Mouse (Mus musculus): ENCODE measurements around the gene Ovch2. TPM values are rescaled to one million over a fixed set of nuclear protein-coding genes. Genes with fewer than 3 reads are reported as not detected.
A peak's percentile ranks its signal among the peaks of the same experiment; 100 is the strongest.

The Ovch2 gene
- polyA plus RNA-seq, 1 experiment from 2014 or later: not detected

DNA sequence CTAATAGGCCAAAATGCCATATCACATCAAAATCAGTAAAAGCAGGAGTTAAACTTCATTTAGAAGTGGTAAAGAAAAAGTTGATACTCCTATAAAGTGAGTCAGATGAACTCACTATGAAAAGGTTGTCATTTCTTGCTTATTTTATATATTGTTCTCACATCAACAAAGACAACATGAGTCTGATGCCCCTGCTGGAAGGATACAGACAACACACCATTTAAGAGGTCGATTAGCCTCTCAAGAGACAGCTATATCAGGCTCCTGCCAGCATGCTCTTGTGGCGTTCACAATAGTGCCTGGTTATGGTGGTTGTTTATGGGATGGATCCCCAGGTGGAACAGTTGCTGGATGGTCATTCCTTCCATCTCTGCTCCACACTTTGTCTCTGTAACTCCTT lies 67.8 kb downstream of the Ovch2 start:
- Histone ChIP-seq H3K36me3 (ENCODE audit: control insufficient read depth, insufficient read depth) (peaks cover 40% of the 10 kb centered on the region), H3K9me3 (ENCODE audit: control insufficient read depth) (no peaks in the 10 kb centered on the region), H3K4me2 (replicated peaks; ENCODE audit: low read depth) (no peak overlapping the region), H3K27ac (ENCODE audit: low read depth, low read length) (no peak overlapping the region), H3K9ac (ENCODE audit: low read depth, low read length) (no peak overlapping the region), H3K4me1 (replicated peaks; ENCODE audit: control insufficient read depth, insufficient read depth, low read length) (no peaks in the 10 kb centered on the region), H3K27me3 (replicated peaks; ENCODE audit: control insufficient read depth, insufficient read depth, low read length) (no peaks in the 10 kb centered on the region), H3K4me3 (ENCODE audit: low read depth, low read length) (no peak overlapping the region)
- peak; percentile 39 for TF ChIP-seq CTCF (IDR thresholded peaks at IDR 0.05; ENCODE audit: low read depth)
- WGBS: 75% methylated on average over 2 of the region's 2 CpGs
- ATAC-seq: no peak

Other genes starting within 250 kb of the Ovch2 start
- 7.3 and 7.4 TPM in 2 replicates for gene Olfml1, start 233.8 kb downstream of the Ovch2 start, polyA plus RNA-seq (2015; fragmentation: Nextera tagmentation; extraction: Ambion mirVana)
- 9.8 and 10.7 TPM in 2 replicates for gene Ppfibp2, start 206.0 kb downstream of the Ovch2 start, polyA plus RNA-seq (2015; fragmentation: Nextera tagmentation; extraction: Ambion mirVana)
- not detected in 2 replicates for gene 5330417H12Rik, start 176.0 kb downstream of the Ovch2 start, polyA plus RNA-seq (2015; fragmentation: Nextera tagmentation; extraction: Ambion mirVana)
- gene Cyb5r2, start 43.2 kb downstream of the Ovch2 start, polyA plus RNA-seq (2015; fragmentation: Nextera tagmentation; extraction: Ambion mirVana): 0.13 TPM in 1 of 2 replicates, not detected in the other
- not detected in 2 replicates for gene Olfr467, start 11.1 kb upstream of the Ovch2 start, polyA plus RNA-seq (2015; fragmentation: Nextera tagmentation; extraction: Ambion mirVana)
- gene Olfr469, start 24.3 kb upstream of the Ovch2 start, polyA plus RNA-seq (2015; fragmentation: Nextera tagmentation; extraction: Ambion mirVana): not detected in 2 replicates
- gene Olfr470, start 46.3 kb upstream of the Ovch2 start, polyA plus RNA-seq (2015; fragmentation: Nextera tagmentation; extraction: Ambion mirVana): not detected in 2 replicates
- not detected in 2 replicates for gene Olfr472, start 96.7 kb upstream of the Ovch2 start, polyA plus RNA-seq (2015; fragmentation: Nextera tagmentation; extraction: Ambion mirVana)
- not detected in 2 replicates for gene Olfr473, start 129.2 kb upstream of the Ovch2 start, polyA plus RNA-seq (2015; fragmentation: Nextera tagmentation; extraction: Ambion mirVana)
- gene Olfr474, start 153.4 kb upstream of the Ovch2 start, polyA plus RNA-seq (2015; fragmentation: Nextera tagmentation; extraction: Ambion mirVana): not detected in 2 replicates
- gene Olfr476, start 163.6 kb upstream of the Ovch2 start, polyA plus RNA-seq (2015; fragmentation: Nextera tagmentation; extraction: Ambion mirVana): not detected in 2 replicates
- not detected in 2 replicates for gene Olfr477, start 185.5 kb upstream of the Ovch2 start, polyA plus RNA-seq (2015; fragmentation: Nextera tagmentation; extraction: Ambion mirVana)
- gene Olfr478, start 232.8 kb upstream of the Ovch2 start, polyA plus RNA-seq (2015; fragmentation: Nextera tagmentation; extraction: Ambion mirVana): not detected in 2 replicates
- not detected in 2 replicates for gene Olfr479, start 249.5 kb upstream of the Ovch2 start, polyA plus RNA-seq (2015; fragmentation: Nextera tagmentation; extraction: Ambion mirVana)